Mouse (Mus musculus): Measurements from ENCODE around the gene Tmem17.

Tmem17 gene

GRCm38 (mm10) chr11:22512038-22513001 lies at the start of gene Tmem17:
Tmem17 (plus strand) TSS chr11:22512088.
- peak; percentile 90 for DNase-seq

GRCm38 (mm10) chr11:22479836-22480619 lies 31.9 kb upstream of the Tmem17 start:
- DNase-seq: no peak

- DNase-seq: no peak
Observed at GRCm38 (mm10) chr11:22481639-22482361, 30.1 kb upstream of the Tmem17 start.

- no peak for DNase-seq
Observed at GRCm38 (mm10) chr11:22482362-22482760, 29.5 kb upstream of the Tmem17 start.

GRCm38 (mm10) chr11:22493694-22494319 lies 18.1 kb upstream of the Tmem17 start:
- DNase-seq: no peak

- DNase-seq: no peak
Observed at GRCm38 (mm10) chr11:22494941-22495340, 16.9 kb upstream of the Tmem17 start.

GRCm38 (mm10) chr11:22499396-22499795 lies 12.5 kb upstream of the Tmem17 start:
- DNase-seq: no peak

GRCm38 (mm10) chr11:22499886-22500285 lies 12.0 kb upstream of the Tmem17 start:
- no peak for DNase-seq

GRCm38 (mm10) chr11:22500771-22501566 lies 10.9 kb upstream of the Tmem17 start:
- no peak for DNase-seq

GRCm38 (mm10) chr11:22513075-22513474 lies 1.2 kb downstream of the Tmem17 start:
- no peak for DNase-seq

- no peak for DNase-seq
Observed at GRCm38 (mm10) chr11:22515061-22515460, 3.2 kb downstream of the Tmem17 start.

- DNase-seq: no peak
Observed at GRCm38 (mm10) chr11:22518445-22518844, 6.6 kb downstream of the Tmem17 start.

- DNase-seq: no peak
Observed at GRCm38 (mm10) chr11:22520251-22520650, 8.4 kb downstream of the Tmem17 start.

GRCm38 (mm10) chr11:22524606-22525005 lies 12.7 kb downstream of the Tmem17 start:
- DNase-seq: no peak

GRCm38 (mm10) chr11:22540600-22540999 lies 28.7 kb downstream of the Tmem17 start:
- DNase-seq: no peak

- no peak for DNase-seq
Observed at GRCm38 (mm10) chr11:22560061-22560460, 48.2 kb downstream of the Tmem17 start.

- DNase-seq: peak; percentile 18
Observed at GRCm38 (mm10) chr11:22560503-22561328, 48.8 kb downstream of the Tmem17 start.

GRCm38 (mm10) chr11:22561329-22561592 lies 49.4 kb downstream of the Tmem17 start:
- no peak for DNase-seq

- no peak for DNase-seq
Observed at GRCm38 (mm10) chr11:22563706-22564105, 51.8 kb downstream of the Tmem17 start.

- no peak for DNase-seq
Observed at GRCm38 (mm10) chr11:22564676-22565075, 52.8 kb downstream of the Tmem17 start.

Data from kidney, adult 11 months (tissue).